Mouse (Mus musculus): ENCODE measurements around the gene 1700030K09Rik.

GRCm38 (mm10) chr8:72445071-72445470 lies 1.4 kb downstream of the 1700030K09Rik start:
- TF ChIP-seq CTCF (IDR thresholded peaks at IDR 0.05; ENCODE audit: borderline replicate concordance, control insufficient read depth, extremely low read depth, insufficient read depth, low read length, poor library complexity): no peak
- TF ChIP-seq POLR2A (IDR thresholded peaks at IDR 0.05; ENCODE audit: control insufficient read depth, extremely low read depth, insufficient read depth, low read length, poor library complexity): no peak
